Mouse (Mus musculus): Measurements from ENCODE around the gene Vwa8. TPM values are rescaled to one million over a fixed set of nuclear protein-coding genes. Genes with fewer than 3 reads are reported as not detected.

Gene Vwa8
- polyA plus RNA-seq, 1 experiment from 2014 or later: 13.5 TPM

- no peak overlapping the region for H3K4me3 ChIP-seq (replicated peaks; ENCODE audit: low read length)
- no peak for ATAC-seq (ENCODE audit: insufficient read depth, low FRiP score)
- no peak overlapping the region for H3K9ac ChIP-seq (ENCODE audit: low read length)
- H3K9me3 ChIP-seq (replicated peaks; ENCODE audit: control insufficient read depth, low read length): no peaks in the 10 kb centered on the region
- 81% methylated on average over 6 of the region's 6 CpGs for WGBS
- no peaks in the 10 kb centered on the region for H3K4me1 ChIP-seq (ENCODE audit: control insufficient read depth, insufficient read depth, low read length)
- no peak overlapping the region for H3K4me2 ChIP-seq (ENCODE audit: low read depth, low read length)
- H3K27me3 ChIP-seq (ENCODE audit: control insufficient read depth, insufficient read depth, low read length): no peaks in the 10 kb centered on the region
- H3K36me3 ChIP-seq (ENCODE audit: control insufficient read depth, insufficient read depth, low read length): no peaks in the 10 kb centered on the region
- H3K27ac ChIP-seq (ENCODE audit: low read length): no peak overlapping the region
Observed at GRCm38 (mm10) chr14:79214129-79214528, 365.3 kb downstream of the Vwa8 start.

- H3K4me3 ChIP-seq (replicated peaks; ENCODE audit: low read length): no peak overlapping the region
- H3K27me3 ChIP-seq (ENCODE audit: control insufficient read depth, insufficient read depth, low read length): no peaks in the 10 kb centered on the region
- WGBS: 63% methylated on average over 8 of the region's 8 CpGs
- no peak overlapping the region for H3K27ac ChIP-seq (ENCODE audit: low read length)
- no peak overlapping the region for H3K9ac ChIP-seq (ENCODE audit: low read length)
- no peaks in the 10 kb centered on the region for H3K36me3 ChIP-seq (ENCODE audit: control insufficient read depth, insufficient read depth, low read length)
- no peaks in the 10 kb centered on the region for H3K4me1 ChIP-seq (ENCODE audit: control insufficient read depth, insufficient read depth, low read length)
- no peaks in the 10 kb centered on the region for H3K9me3 ChIP-seq (replicated peaks; ENCODE audit: control insufficient read depth, low read length)
- ATAC-seq (ENCODE audit: insufficient read depth, low FRiP score): peak; percentile 80
- no peak overlapping the region for H3K4me2 ChIP-seq (ENCODE audit: low read depth, low read length)
Observed at GRCm38 (mm10) chr14:79214660-79215249, 365.9 kb downstream of the Vwa8 start.

- Histone ChIP-seq H3K36me3 (ENCODE audit: control insufficient read depth, insufficient read depth, low read length) (no peaks in the 10 kb centered on the region), H3K27ac (ENCODE audit: low read length) (no peak overlapping the region), H3K4me3 (replicated peaks; ENCODE audit: low read length) (no peak overlapping the region), H3K4me1 (ENCODE audit: control insufficient read depth, insufficient read depth, low read length) (no peaks in the 10 kb centered on the region), H3K27me3 (ENCODE audit: control insufficient read depth, insufficient read depth, low read length) (no peaks in the 10 kb centered on the region), H3K9me3 (replicated peaks; ENCODE audit: control insufficient read depth, low read length) (no peaks in the 10 kb centered on the region), H3K4me2 (ENCODE audit: low read depth, low read length) (no peak overlapping the region), H3K9ac (ENCODE audit: low read length) (no peak overlapping the region)
- 63% methylated on average over 2 of the region's 2 CpGs for WGBS
- ATAC-seq (ENCODE audit: insufficient read depth, low FRiP score): no peak
Observed at GRCm38 (mm10) chr14:79216366-79216765, 367.5 kb downstream of the Vwa8 start.

DNA sequence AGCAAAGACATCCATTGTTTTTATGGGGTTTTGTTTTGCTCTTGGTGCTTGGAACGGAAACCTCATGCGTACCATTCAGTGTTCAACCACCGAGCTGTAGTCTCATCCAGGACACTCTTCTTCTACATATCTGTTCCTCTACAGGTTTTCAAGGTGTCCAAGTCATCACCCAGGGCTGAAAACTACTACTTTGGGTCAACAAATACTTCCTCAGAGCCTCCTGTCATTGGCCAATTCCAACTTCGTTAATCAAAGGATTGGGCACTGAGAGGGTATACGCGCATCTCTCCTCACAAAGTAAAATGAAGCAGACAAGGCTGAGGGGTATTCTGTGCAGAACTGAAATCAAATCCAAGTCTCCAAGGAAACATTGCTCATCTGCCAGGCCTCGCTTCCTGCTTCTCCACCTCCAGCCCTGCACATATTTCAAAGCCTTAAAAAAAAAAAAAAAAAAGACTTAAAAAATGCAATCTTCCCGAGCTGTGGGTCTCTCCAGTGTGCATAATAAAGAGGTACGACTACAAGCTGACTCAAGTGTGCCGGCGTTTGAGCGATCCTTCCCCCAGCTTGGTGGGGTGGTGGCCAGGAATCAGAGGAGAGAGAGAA is 374.7 kb downstream of the Vwa8 start:
- no peaks in the 10 kb centered on the region for H3K9me3 ChIP-seq (replicated peaks; ENCODE audit: control insufficient read depth, low read length)
- no peaks in the 10 kb centered on the region for H3K36me3 ChIP-seq (ENCODE audit: control insufficient read depth, insufficient read depth, low read length)
- no peak for ATAC-seq (ENCODE audit: insufficient read depth, low FRiP score)
- no peak overlapping the region for H3K4me3 ChIP-seq (replicated peaks; ENCODE audit: low read length)
- no peaks in the 10 kb centered on the region for H3K27me3 ChIP-seq (ENCODE audit: control insufficient read depth, insufficient read depth, low read length)
- H3K4me1 ChIP-seq (ENCODE audit: control insufficient read depth, insufficient read depth, low read length): no peaks in the 10 kb centered on the region; the same call in 1 of the 2 replicates
- H3K4me2 ChIP-seq (ENCODE audit: low read depth, low read length): no peak overlapping the region
- H3K9ac ChIP-seq (ENCODE audit: low read length): no peak overlapping the region
- no peak overlapping the region for H3K27ac ChIP-seq (ENCODE audit: low read length)
- 80% methylated on average over 12 of the region's 12 CpGs for WGBS

- ATAC-seq (ENCODE audit: insufficient read depth, low FRiP score): no peak
- Histone ChIP-seq H3K9ac (ENCODE audit: low read length) (no peak overlapping the region), H3K27me3 (ENCODE audit: control insufficient read depth, insufficient read depth, low read length) (no peaks in the 10 kb centered on the region), H3K4me3 (replicated peaks; ENCODE audit: low read length) (no peak overlapping the region), H3K36me3 (ENCODE audit: control insufficient read depth, insufficient read depth, low read length) (no peaks in the 10 kb centered on the region), H3K4me2 (ENCODE audit: low read depth, low read length) (no peak overlapping the region), H3K9me3 (replicated peaks; ENCODE audit: control insufficient read depth, low read length) (no peaks in the 10 kb centered on the region), H3K4me1 (ENCODE audit: control insufficient read depth, insufficient read depth, low read length) (no peaks in the 10 kb centered on the region; the same call in 1 of the 2 replicates), H3K27ac (ENCODE audit: low read length) (no peak overlapping the region)
- 75% methylated on average over 8 of the region's 8 CpGs for whole genome bisulfite sequencing
Observed at GRCm38 (mm10) chr14:79225458-79225857, 376.6 kb downstream of the Vwa8 start.

DNA sequence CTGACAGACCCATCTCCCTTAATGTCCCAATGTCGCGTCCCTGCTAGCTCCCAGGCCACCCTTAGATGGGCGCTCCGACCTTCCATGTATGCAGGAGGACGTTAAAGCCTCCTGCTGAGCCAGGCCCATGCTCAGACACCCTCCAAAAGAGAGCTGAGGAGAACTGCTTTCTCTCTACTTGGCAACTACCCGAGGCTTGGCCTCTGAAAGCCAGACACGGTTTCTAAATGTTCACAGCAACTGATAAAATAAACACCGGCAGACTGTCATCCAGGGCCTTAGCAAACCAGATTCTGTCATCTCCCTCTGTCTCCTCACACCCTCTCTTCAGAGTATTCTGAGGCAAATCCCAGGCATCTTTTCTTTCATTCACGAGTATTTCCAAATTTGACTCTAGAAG is 377.2 kb downstream of the Vwa8 start:
- Histone ChIP-seq H3K9ac (ENCODE audit: low read length) (no peak overlapping the region), H3K4me3 (replicated peaks; ENCODE audit: low read length) (no peak overlapping the region), H3K4me2 (ENCODE audit: low read depth, low read length) (no peak overlapping the region), H3K27me3 (ENCODE audit: control insufficient read depth, insufficient read depth, low read length) (no peaks in the 10 kb centered on the region), H3K27ac (ENCODE audit: low read length) (peak overlapping the region; percentile 2; the same call in 1 of the 2 replicates), H3K36me3 (ENCODE audit: control insufficient read depth, insufficient read depth, low read length) (no peaks in the 10 kb centered on the region), H3K9me3 (replicated peaks; ENCODE audit: control insufficient read depth, low read length) (no peaks in the 10 kb centered on the region), H3K4me1 (ENCODE audit: control insufficient read depth, insufficient read depth, low read length) (no peaks in the 10 kb centered on the region; the same call in 1 of the 2 replicates)
- ATAC-seq (ENCODE audit: insufficient read depth, low FRiP score): no peak
- 59% methylated on average over 9 of the region's 9 CpGs for WGBS

DNA sequence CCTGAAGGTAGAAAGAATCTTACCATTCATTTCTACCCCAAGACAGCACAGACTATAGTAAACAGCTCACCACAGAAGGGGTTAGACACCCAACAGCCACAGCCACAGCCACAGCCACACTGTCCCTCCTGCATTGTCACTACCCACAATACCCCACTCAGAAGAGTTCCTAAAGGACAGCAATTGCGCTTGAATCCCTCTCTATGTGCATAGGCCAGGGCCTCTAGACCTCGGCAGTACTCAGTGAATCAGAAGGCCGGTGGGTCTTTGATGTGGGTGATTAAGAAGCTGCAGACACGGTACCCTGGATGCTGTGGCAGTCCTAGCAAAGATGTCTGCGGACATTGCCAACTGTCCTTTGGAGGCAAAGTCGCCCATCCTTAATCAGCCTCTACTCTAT is 377.9 kb downstream of the Vwa8 start:
- H3K36me3 ChIP-seq (ENCODE audit: control insufficient read depth, insufficient read depth, low read length): no peaks in the 10 kb centered on the region
- no peaks in the 10 kb centered on the region; the same call in 1 of the 2 replicates for H3K4me1 ChIP-seq (ENCODE audit: control insufficient read depth, insufficient read depth, low read length)
- H3K9me3 ChIP-seq (replicated peaks; ENCODE audit: control insufficient read depth, low read length): no peaks in the 10 kb centered on the region
- H3K9ac ChIP-seq (ENCODE audit: low read length): no peak overlapping the region
- no peaks in the 10 kb centered on the region for H3K27me3 ChIP-seq (ENCODE audit: control insufficient read depth, insufficient read depth, low read length)
- no peak overlapping the region for H3K4me2 ChIP-seq (ENCODE audit: low read depth, low read length)
- no peak overlapping the region for H3K27ac ChIP-seq (ENCODE audit: low read length)
- no peak overlapping the region for H3K4me3 ChIP-seq (replicated peaks; ENCODE audit: low read length)
- ATAC-seq (ENCODE audit: insufficient read depth, low FRiP score): no peak
- WGBS: 88% methylated on average over 6 of the region's 6 CpGs

- Histone ChIP-seq H3K9ac (ENCODE audit: low read length) (no peak overlapping the region), H3K27ac (ENCODE audit: low read length) (no peak overlapping the region), H3K4me1 (ENCODE audit: control insufficient read depth, insufficient read depth, low read length) (no peaks in the 10 kb centered on the region; the same call in 1 of the 2 replicates), H3K27me3 (ENCODE audit: control insufficient read depth, insufficient read depth, low read length) (no peaks in the 10 kb centered on the region), H3K4me2 (ENCODE audit: low read depth, low read length) (no peak overlapping the region), H3K4me3 (replicated peaks; ENCODE audit: low read length) (no peak overlapping the region), H3K36me3 (ENCODE audit: control insufficient read depth, insufficient read depth, low read length) (no peaks in the 10 kb centered on the region), H3K9me3 (replicated peaks; ENCODE audit: control insufficient read depth, low read length) (no peaks in the 10 kb centered on the region)
- 32% methylated on average over 4 of the region's 4 CpGs for WGBS
- no peak for ATAC-seq (ENCODE audit: insufficient read depth, low FRiP score)
Observed at GRCm38 (mm10) chr14:79227955-79228354, 379.1 kb downstream of the Vwa8 start.

GRCm38 (mm10) chr14:79231677-79232076 is 382.8 kb downstream of the Vwa8 start:
- no peak overlapping the region for H3K9ac ChIP-seq (ENCODE audit: low read length)
- no peaks in the 10 kb centered on the region for H3K9me3 ChIP-seq (replicated peaks; ENCODE audit: control insufficient read depth, low read length)
- ATAC-seq (ENCODE audit: insufficient read depth, low FRiP score): no peak
- H3K4me3 ChIP-seq (replicated peaks; ENCODE audit: low read length): no peak overlapping the region
- WGBS: 81% methylated on average over 4 of the region's 4 CpGs
- no peaks in the 10 kb centered on the region for H3K27me3 ChIP-seq (ENCODE audit: control insufficient read depth, insufficient read depth, low read length)
- no peak overlapping the region for H3K4me2 ChIP-seq (ENCODE audit: low read depth, low read length)
- H3K27ac ChIP-seq (ENCODE audit: low read length): no peak overlapping the region
- H3K4me1 ChIP-seq (ENCODE audit: control insufficient read depth, insufficient read depth, low read length): no peaks in the 10 kb centered on the region
- no peaks in the 10 kb centered on the region for H3K36me3 ChIP-seq (ENCODE audit: control insufficient read depth, insufficient read depth, low read length)
